Mouse (Mus musculus): ENCODE measurements at regions not wholly inside any gene's neighbourhood (a gene's known extent, or its start where the extent isn't known, plus 50 kb on each side); places are given as distances from the start of the nearest gene placed in this dataset.

DNA sequence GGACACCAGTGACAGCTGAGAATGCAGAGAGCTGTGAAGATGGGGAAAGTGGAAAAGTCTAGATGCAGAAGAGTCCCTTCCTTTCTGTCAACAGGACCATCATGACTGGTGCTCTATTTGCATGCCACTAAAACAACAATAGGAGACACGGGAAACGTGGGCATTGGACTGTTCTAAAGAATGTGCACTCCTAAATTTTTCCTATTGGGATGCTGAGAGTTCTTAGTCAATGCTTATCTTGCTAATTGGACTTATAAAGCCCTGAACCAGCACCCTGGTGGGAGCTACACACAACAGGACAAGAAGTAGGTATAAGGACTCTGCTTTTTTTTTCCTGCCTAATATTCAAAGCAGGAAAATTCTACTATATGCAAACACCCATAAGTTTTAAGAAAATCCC is 108.3 kb upstream of the Noct start:
- TF ChIP-seq CTCF (IDR thresholded peaks at IDR 0.05; ENCODE audit: control insufficient read depth, insufficient read depth, insufficient replicate concordance, low read depth, low read length) (no peak), POLR2A (IDR thresholded peaks at IDR 0.05; ENCODE audit: control insufficient read depth, low read depth, low read length) (no peak)

Measured in testis, adult 2 months (tissue).